Mouse (Mus musculus): ENCODE results near the gene Adcy6. TPM values are rescaled to one million over a fixed set of nuclear protein-coding genes. Genes with fewer than 3 reads are reported as not detected.
A peak's percentile ranks its signal among the peaks of the same experiment; 100 is the strongest.
"Not testable (repeated sequence)": the region's sequence is repeated elsewhere in the genome, so short reads cannot be mapped to it uniquely, and the experiment has no call there.

Gene Adcy6
- polyA plus RNA-seq, 1 experiment from 2014 or later: 21.8 TPM

GRCm38 (mm10) chr15:98589640-98590336 is 20.1 kb downstream of the Adcy6 start:
- ATAC-seq (ENCODE audit: insufficient read depth) (no peak), DNase-seq (no peak)
- H3K4me1 ChIP-seq (ENCODE audit: insufficient read depth): no peaks in the 10 kb centered on the region
- H3K4me3 ChIP-seq (ENCODE audit: low read depth, low read length): no peak overlapping the region
- no peak overlapping the region for H3K4me2 ChIP-seq
- WGBS: 57% methylated on average over 7 of the region's 7 CpGs
- H3K36me3 ChIP-seq (ENCODE audit: insufficient read depth): peaks cover 60% of the 10 kb centered on the region
- TF ChIP-seq CTCF (IDR thresholded peaks at IDR 0.05; ENCODE audit: low read depth): no peak
- H3K27me3 ChIP-seq (ENCODE audit: insufficient read depth, low read length): no peaks in the 10 kb centered on the region
- no peak overlapping the region for H3K9ac ChIP-seq
- H3K27ac ChIP-seq (ENCODE audit: low read depth): no peak overlapping the region
- no peaks in the 10 kb centered on the region for H3K9me3 ChIP-seq (ENCODE audit: low read depth, low read length)

- Histone ChIP-seq H3K9me3 (ENCODE audit: low read depth, low read length) (no peaks in the 10 kb centered on the region), H3K4me3 (ENCODE audit: low read depth, low read length) (no peak overlapping the region), H3K27ac (ENCODE audit: low read depth) (no peak overlapping the region), H3K36me3 (ENCODE audit: insufficient read depth) (peaks cover 40% of the 10 kb centered on the region), H3K27me3 (ENCODE audit: insufficient read depth, low read length) (no peaks in the 10 kb centered on the region), H3K4me1 (ENCODE audit: insufficient read depth) (no peaks in the 10 kb centered on the region), H3K4me2 (no peak overlapping the region), H3K9ac (no peak overlapping the region)
- ATAC-seq (ENCODE audit: insufficient read depth) (no peak), DNase-seq (no peak)
- no peak for TF ChIP-seq CTCF (IDR thresholded peaks at IDR 0.05; ENCODE audit: low read depth)
- WGBS: 83% methylated on average over 11 of the region's 11 CpGs
These were observed 22.1 kb downstream of the Adcy6 start for GRCm38 (mm10) chr15:98587751-98588150.

- H3K27ac ChIP-seq (ENCODE audit: low read depth); H3K4me2 ChIP-seq; H3K27me3 ChIP-seq (ENCODE audit: insufficient read depth, low read length); H3K4me1 ChIP-seq (ENCODE audit: insufficient read depth); H3K9me3 ChIP-seq (ENCODE audit: low read depth, low read length); H3K9ac ChIP-seq; DNase-seq; H3K4me3 ChIP-seq (ENCODE audit: low read depth, low read length); ATAC-seq (ENCODE audit: insufficient read depth): not testable (repeated sequence)
- WGBS: 61% methylated on average over 9 of the region's 9 CpGs
- H3K36me3 ChIP-seq (ENCODE audit: insufficient read depth): peaks cover 23% of the 10 kb centered on the region
These were observed 23.7 kb downstream of the Adcy6 start for GRCm38 (mm10) chr15:98586141-98586540.

GRCm38 (mm10) chr15:98585421-98585820 is 24.5 kb downstream of the Adcy6 start:
- no peaks in the 10 kb centered on the region for H3K9me3 ChIP-seq (ENCODE audit: low read depth, low read length)
- H3K4me1 ChIP-seq (ENCODE audit: insufficient read depth): no peaks in the 10 kb centered on the region
- H3K9ac ChIP-seq: no peak overlapping the region
- ATAC-seq (ENCODE audit: insufficient read depth): no peak
- 38% methylated on average over 7 of the region's 7 CpGs for WGBS
- no peak overlapping the region for H3K27ac ChIP-seq (ENCODE audit: low read depth)
- H3K27me3 ChIP-seq (ENCODE audit: insufficient read depth, low read length): no peaks in the 10 kb centered on the region
- peaks cover 16% of the 10 kb centered on the region for H3K36me3 ChIP-seq (ENCODE audit: insufficient read depth)
- no peak for TF ChIP-seq CTCF (IDR thresholded peaks at IDR 0.05; ENCODE audit: low read depth)
- H3K4me2 ChIP-seq: no peak overlapping the region
- peak; percentile 13 for DNase-seq
- no peak overlapping the region for H3K4me3 ChIP-seq (ENCODE audit: low read depth, low read length)

- no peak overlapping the region for H3K9ac ChIP-seq
- no peaks in the 10 kb centered on the region for H3K9me3 ChIP-seq (ENCODE audit: low read depth, low read length)
- H3K36me3 ChIP-seq (ENCODE audit: insufficient read depth): no peaks in the 10 kb centered on the region
- ATAC-seq (ENCODE audit: insufficient read depth): no peak
- H3K4me2 ChIP-seq: no peak overlapping the region
- 59% methylated on average over 8 of the region's 8 CpGs for WGBS
- no peak for TF ChIP-seq CTCF (IDR thresholded peaks at IDR 0.05; ENCODE audit: low read depth)
- no peak overlapping the region for H3K27ac ChIP-seq (ENCODE audit: low read depth)
- no peaks in the 10 kb centered on the region for H3K27me3 ChIP-seq (ENCODE audit: insufficient read depth, low read length)
- no peak overlapping the region for H3K4me3 ChIP-seq (ENCODE audit: low read depth, low read length)
- no peaks in the 10 kb centered on the region for H3K4me1 ChIP-seq (ENCODE audit: insufficient read depth)
- no peak for DNase-seq
These were observed 26.9 kb downstream of the Adcy6 start for GRCm38 (mm10) chr15:98582996-98583395.

GRCm38 (mm10) chr15:98582410-98582809 is 27.5 kb downstream of the Adcy6 start:
- 67% methylated on average over 8 of the region's 8 CpGs for WGBS
- Histone ChIP-seq H3K9me3 (ENCODE audit: low read depth, low read length) (no peaks in the 10 kb centered on the region), H3K4me2 (no peak overlapping the region), H3K36me3 (ENCODE audit: insufficient read depth) (no peaks in the 10 kb centered on the region), H3K4me1 (ENCODE audit: insufficient read depth) (no peaks in the 10 kb centered on the region), H3K9ac (no peak overlapping the region), H3K4me3 (ENCODE audit: low read depth, low read length) (no peak overlapping the region), H3K27me3 (ENCODE audit: insufficient read depth, low read length) (no peaks in the 10 kb centered on the region), H3K27ac (ENCODE audit: low read depth) (no peak overlapping the region)
- DNase-seq (no peak), ATAC-seq (ENCODE audit: insufficient read depth) (no peak)
- TF ChIP-seq CTCF (IDR thresholded peaks at IDR 0.05; ENCODE audit: low read depth): no peak

- H3K4me1 ChIP-seq (ENCODE audit: insufficient read depth): no peaks in the 10 kb centered on the region
- H3K4me3 ChIP-seq (ENCODE audit: low read depth, low read length): no peak overlapping the region
- ATAC-seq (ENCODE audit: insufficient read depth) (peak; percentile 91), DNase-seq (peak; percentile 94)
- peak; percentile 93 for TF ChIP-seq CTCF (IDR thresholded peaks at IDR 0.05; ENCODE audit: low read depth)
- no peaks in the 10 kb centered on the region for H3K36me3 ChIP-seq (ENCODE audit: insufficient read depth)
- H3K9me3 ChIP-seq (ENCODE audit: low read depth, low read length): no peaks in the 10 kb centered on the region
- no peak overlapping the region for H3K4me2 ChIP-seq
- WGBS: 37% methylated on average over 5 of the region's 5 CpGs
- no peak overlapping the region for H3K27ac ChIP-seq (ENCODE audit: low read depth)
- no peaks in the 10 kb centered on the region for H3K27me3 ChIP-seq (ENCODE audit: insufficient read depth, low read length)
- H3K9ac ChIP-seq: no peak overlapping the region
These were observed 29.9 kb downstream of the Adcy6 start for GRCm38 (mm10) chr15:98579795-98580464.

Data from lung, embryonic 14.5 days (tissue).